Mouse (Mus musculus): ENCODE results near the gene Gm49380. TPM values are rescaled to one million over a fixed set of nuclear protein-coding genes. Genes with fewer than 3 reads are reported as not detected.

Gene Gm49380
- polyA plus RNA-seq, 1 experiment from 2014 or later = 0.08 TPM

- peaks cover 12% of the 10 kb centered on the region for H3K4me1 ChIP-seq (ENCODE audit: control insufficient read depth, insufficient read depth, low read length)
- H3K36me3 ChIP-seq (ENCODE audit: control insufficient read depth, insufficient read depth, low read length) = no peaks in the 10 kb centered on the region
- H3K4me3 ChIP-seq (ENCODE audit: low read depth, low read length) = peak overlapping the region; percentile 23
- WGBS = 11% methylated on average over 9 of the region's 9 CpGs
- no peak overlapping the region; the same call in 1 of the 2 replicates for H3K27ac ChIP-seq (ENCODE audit: low read depth, low read length)
- peaks cover 18% of the 10 kb centered on the region for H3K27me3 ChIP-seq (ENCODE audit: control insufficient read depth, insufficient read depth, low read length)
- no peak for ATAC-seq (ENCODE audit: low read depth)
- H3K4me2 ChIP-seq (ENCODE audit: low read depth, low read length) = peak overlapping the region; percentile 53
- no peaks in the 10 kb centered on the region for H3K9me3 ChIP-seq (ENCODE audit: control insufficient read depth, low read length)
- peak overlapping the region; percentile 46 for H3K9ac ChIP-seq (replicated peaks; ENCODE audit: low read depth, low read length)
Measured at GRCm38 (mm10) chr9:44129633-44130032, 16.3 kb upstream of the Gm49380 start.

DNA sequence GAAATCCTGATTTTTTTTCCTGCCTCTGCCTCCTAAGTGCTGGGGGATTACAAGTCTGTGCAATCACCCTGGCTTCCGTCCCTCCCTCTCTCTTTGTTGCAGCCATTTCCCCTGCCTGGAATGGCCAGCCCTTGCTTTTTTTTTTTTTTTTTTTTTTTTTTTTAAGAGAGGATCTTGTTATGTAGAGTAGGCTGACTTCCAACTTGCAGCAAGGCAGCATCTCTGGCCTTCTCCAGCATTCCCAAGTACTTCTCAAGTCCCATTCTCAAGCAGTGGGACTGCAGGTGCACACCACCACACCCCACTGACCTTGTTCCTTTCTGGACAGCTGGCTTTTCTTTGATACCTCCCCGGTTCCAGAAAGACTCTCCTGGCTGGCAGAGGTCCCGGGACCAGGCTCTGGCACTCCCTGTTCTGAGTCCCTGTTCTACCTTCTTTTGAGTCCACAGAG lies 14.1 kb upstream of the Gm49380 start:
- no peaks in the 10 kb centered on the region for H3K9me3 ChIP-seq (ENCODE audit: control insufficient read depth, low read length)
- no peak for ATAC-seq (ENCODE audit: low read depth)

GRCm38 (mm10) chr9:44126746-44127145 lies 13.4 kb upstream of the Gm49380 start:
- Histone ChIP-seq H3K4me1 (ENCODE audit: control insufficient read depth, insufficient read depth, low read length) (peaks cover 7% of the 10 kb centered on the region), H3K4me2 (ENCODE audit: low read depth, low read length) (no peak overlapping the region), H3K27ac (ENCODE audit: low read depth, low read length) (no peak overlapping the region), H3K9me3 (ENCODE audit: control insufficient read depth, low read length) (no peaks in the 10 kb centered on the region), H3K4me3 (ENCODE audit: low read depth, low read length) (no peak overlapping the region), H3K36me3 (ENCODE audit: control insufficient read depth, insufficient read depth, low read length) (no peaks in the 10 kb centered on the region), H3K9ac (replicated peaks; ENCODE audit: low read depth, low read length) (no peak overlapping the region), H3K27me3 (ENCODE audit: control insufficient read depth, insufficient read depth, low read length) (0 out of 2 replicates have a peak, but pooled peaks cover 3% of the 10 kb centered on the region)
- WGBS = 90% methylated on average over 3 of the region's 3 CpGs
- no peak for ATAC-seq (ENCODE audit: low read depth)

More for the DNA sequence above, 14.1 kb upstream of the Gm49380 start:
- Histone ChIP-seq H3K27me3 (ENCODE audit: control insufficient read depth, insufficient read depth, low read length) (peaks cover 5% of the 10 kb centered on the region; the same call in 1 of the 2 replicates), H3K27ac (ENCODE audit: low read depth, low read length) (no peak overlapping the region), H3K4me3 (ENCODE audit: low read depth, low read length) (no peak overlapping the region), H3K4me1 (ENCODE audit: control insufficient read depth, insufficient read depth, low read length) (peaks cover 7% of the 10 kb centered on the region), H3K9ac (replicated peaks; ENCODE audit: low read depth, low read length) (no peak overlapping the region), H3K4me2 (ENCODE audit: low read depth, low read length) (no peak overlapping the region), H3K36me3 (ENCODE audit: control insufficient read depth, insufficient read depth, low read length) (no peaks in the 10 kb centered on the region)
- 55% methylated on average over 3 of the region's 3 CpGs for WGBS

- WGBS = 30% methylated on average over 18 of the region's 18 CpGs
- Histone ChIP-seq H3K27me3 (ENCODE audit: control insufficient read depth, insufficient read depth, low read length) (no peaks in the 10 kb centered on the region), H3K36me3 (ENCODE audit: control insufficient read depth, insufficient read depth, low read length) (no peaks in the 10 kb centered on the region), H3K4me2 (ENCODE audit: low read depth, low read length) (0 out of 2 replicates have a peak overlapping the region, but pooled peaks have one; percentile 14), H3K9me3 (ENCODE audit: control insufficient read depth, low read length) (no peaks in the 10 kb centered on the region), H3K9ac (replicated peaks; ENCODE audit: low read depth, low read length) (no peak overlapping the region), H3K4me3 (ENCODE audit: low read depth, low read length) (no peak overlapping the region), H3K27ac (ENCODE audit: low read depth, low read length) (no peak overlapping the region), H3K4me1 (ENCODE audit: control insufficient read depth, insufficient read depth, low read length) (peaks cover 7% of the 10 kb centered on the region)
- peak; percentile 67 for ATAC-seq (ENCODE audit: low read depth)
Measured at GRCm38 (mm10) chr9:44125546-44126428, 12.5 kb upstream of the Gm49380 start.

DNA sequence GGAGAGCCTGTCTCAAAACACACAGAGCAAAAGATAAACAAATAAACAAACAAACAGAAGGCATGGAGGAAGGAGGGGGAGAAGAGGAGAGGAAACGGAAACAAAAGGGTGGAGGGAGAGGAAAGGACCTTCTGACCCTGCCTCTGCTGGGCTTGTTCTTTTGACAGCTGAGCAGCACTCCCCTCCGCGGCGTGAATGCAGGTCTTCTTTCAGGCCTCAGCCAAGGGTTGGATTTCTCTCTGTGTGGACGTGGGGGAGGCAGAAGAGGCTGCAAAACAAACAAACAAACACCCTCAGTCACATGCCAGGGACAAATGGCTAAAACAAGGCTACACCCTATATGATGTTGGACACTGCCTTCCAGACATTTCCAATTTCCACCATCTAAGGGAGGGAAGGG lies 11.7 kb upstream of the Gm49380 start:
- Histone ChIP-seq H3K4me2 (ENCODE audit: low read depth, low read length) (no peak overlapping the region), H3K9ac (replicated peaks; ENCODE audit: low read depth, low read length) (no peak overlapping the region), H3K27me3 (ENCODE audit: control insufficient read depth, insufficient read depth, low read length) (no peaks in the 10 kb centered on the region), H3K4me3 (ENCODE audit: low read depth, low read length) (no peak overlapping the region), H3K4me1 (ENCODE audit: control insufficient read depth, insufficient read depth, low read length) (peaks cover 3% of the 10 kb centered on the region), H3K27ac (ENCODE audit: low read depth, low read length) (no peak overlapping the region), H3K9me3 (ENCODE audit: control insufficient read depth, low read length) (no peaks in the 10 kb centered on the region), H3K36me3 (ENCODE audit: control insufficient read depth, insufficient read depth, low read length) (no peaks in the 10 kb centered on the region)
- ATAC-seq (ENCODE audit: low read depth) = no peak
- 59% methylated on average over 5 of the region's 5 CpGs for WGBS

- Histone ChIP-seq H3K4me2 (ENCODE audit: low read depth, low read length) (no peak overlapping the region), H3K4me3 (ENCODE audit: low read depth, low read length) (no peak overlapping the region), H3K27ac (ENCODE audit: low read depth, low read length) (no peak overlapping the region), H3K27me3 (ENCODE audit: control insufficient read depth, insufficient read depth, low read length) (no peaks in the 10 kb centered on the region), H3K4me1 (ENCODE audit: control insufficient read depth, insufficient read depth, low read length) (no peaks in the 10 kb centered on the region), H3K36me3 (ENCODE audit: control insufficient read depth, insufficient read depth, low read length) (no peaks in the 10 kb centered on the region), H3K9ac (replicated peaks; ENCODE audit: low read depth, low read length) (no peak overlapping the region), H3K9me3 (ENCODE audit: control insufficient read depth, low read length) (no peaks in the 10 kb centered on the region)
- 74% methylated on average over 6 of the region's 6 CpGs for WGBS
- no peak for ATAC-seq (ENCODE audit: low read depth)
Measured at GRCm38 (mm10) chr9:44124317-44124716, 11.0 kb upstream of the Gm49380 start.

DNA sequence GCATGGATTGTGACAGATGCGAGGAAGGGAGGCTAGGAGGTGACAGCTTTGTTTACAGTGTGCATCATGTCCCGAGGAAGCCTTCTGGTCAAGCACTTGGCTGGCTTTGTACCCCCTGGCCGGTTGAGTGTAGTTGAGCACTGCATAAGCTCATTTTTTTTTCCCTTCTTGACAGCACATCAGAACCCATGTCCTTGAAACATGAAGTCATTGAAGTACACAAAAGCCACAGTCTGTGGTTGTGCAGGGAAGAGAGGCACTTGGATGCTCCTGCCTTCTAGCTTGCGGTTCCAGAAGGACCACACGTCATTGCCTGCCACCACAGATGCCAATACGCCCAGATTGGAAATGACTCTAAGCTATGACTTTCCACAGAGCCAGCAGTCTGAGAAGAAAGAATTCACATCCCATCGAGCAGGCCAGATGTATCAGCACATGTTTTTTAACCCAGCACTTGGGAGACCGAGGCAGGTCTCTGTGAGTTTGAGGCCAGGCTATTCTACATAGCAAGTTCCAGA lies 6.7 kb upstream of the Gm49380 start:
- Histone ChIP-seq H3K9ac (replicated peaks; ENCODE audit: low read depth, low read length) (no peak overlapping the region), H3K27ac (ENCODE audit: low read depth, low read length) (no peak overlapping the region), H3K4me1 (ENCODE audit: control insufficient read depth, insufficient read depth, low read length) (no peaks in the 10 kb centered on the region), H3K36me3 (ENCODE audit: control insufficient read depth, insufficient read depth, low read length) (no peaks in the 10 kb centered on the region), H3K4me3 (ENCODE audit: low read depth, low read length) (no peak overlapping the region), H3K4me2 (ENCODE audit: low read depth, low read length) (no peak overlapping the region), H3K27me3 (ENCODE audit: control insufficient read depth, insufficient read depth, low read length) (no peaks in the 10 kb centered on the region), H3K9me3 (ENCODE audit: control insufficient read depth, low read length) (no peaks in the 10 kb centered on the region)
- ATAC-seq (ENCODE audit: low read depth) = no peak
- 85% methylated on average over 8 of the region's 8 CpGs for WGBS

GRCm38 (mm10) chr9:44119011-44119410 lies 5.7 kb upstream of the Gm49380 start:
- no peak overlapping the region for H3K4me3 ChIP-seq (ENCODE audit: low read depth, low read length)
- no peaks in the 10 kb centered on the region for H3K27me3 ChIP-seq (ENCODE audit: control insufficient read depth, insufficient read depth, low read length)
- 47% methylated on average over 5 of the region's 5 CpGs for WGBS
- no peaks in the 10 kb centered on the region for H3K4me1 ChIP-seq (ENCODE audit: control insufficient read depth, insufficient read depth, low read length)
- H3K27ac ChIP-seq (ENCODE audit: low read depth, low read length) = no peak overlapping the region
- H3K9me3 ChIP-seq (ENCODE audit: control insufficient read depth, low read length) = no peaks in the 10 kb centered on the region
- H3K36me3 ChIP-seq (ENCODE audit: control insufficient read depth, insufficient read depth, low read length) = no peaks in the 10 kb centered on the region
- H3K4me2 ChIP-seq (ENCODE audit: low read depth, low read length) = no peak overlapping the region
- no peak overlapping the region for H3K9ac ChIP-seq (replicated peaks; ENCODE audit: low read depth, low read length)
- ATAC-seq (ENCODE audit: low read depth) = no peak

DNA sequence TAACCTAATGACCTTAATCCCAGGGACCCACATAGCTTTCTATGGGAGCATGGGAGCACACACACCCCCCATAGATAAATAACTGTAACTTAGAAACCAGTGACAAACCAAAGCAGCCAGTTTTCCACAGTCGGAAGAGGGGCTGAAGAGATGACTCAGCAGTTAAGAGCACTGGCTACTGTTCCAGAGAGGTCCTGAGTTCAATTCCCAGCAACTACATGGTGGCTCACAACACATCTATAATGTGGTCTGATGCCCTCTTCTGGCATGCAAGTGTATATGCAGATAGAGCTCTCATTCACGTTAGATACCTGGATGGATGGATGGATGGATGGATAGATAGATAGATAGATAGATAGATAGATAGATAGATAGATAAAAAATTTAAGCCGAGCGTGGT lies 2.9 kb upstream of the Gm49380 start:
- WGBS = 94% methylated on average over 4 of the region's 4 CpGs
- H3K27me3 ChIP-seq (ENCODE audit: control insufficient read depth, insufficient read depth, low read length) = no peaks in the 10 kb centered on the region
- no peak overlapping the region for H3K4me2 ChIP-seq (ENCODE audit: low read depth, low read length)
- no peaks in the 10 kb centered on the region for H3K4me1 ChIP-seq (ENCODE audit: control insufficient read depth, insufficient read depth, low read length)
- no peak for ATAC-seq (ENCODE audit: low read depth)
- H3K4me3 ChIP-seq (ENCODE audit: low read depth, low read length) = no peak overlapping the region
- H3K9ac ChIP-seq (replicated peaks; ENCODE audit: low read depth, low read length) = no peak overlapping the region
- H3K36me3 ChIP-seq (ENCODE audit: control insufficient read depth, insufficient read depth, low read length) = no peaks in the 10 kb centered on the region
- H3K27ac ChIP-seq (ENCODE audit: low read depth, low read length) = no peak overlapping the region
- no peaks in the 10 kb centered on the region for H3K9me3 ChIP-seq (ENCODE audit: control insufficient read depth, low read length)
